Mouse (Mus musculus): ENCODE measurements around the gene Ttll9. TPM values are rescaled to one million over a fixed set of nuclear protein-coding genes. Genes with fewer than 3 reads are reported as not detected.

The Ttll9 gene
- polyA plus RNA-seq, 2 experiments from 2014 or later, result 1.2 to 1.3 TPM

GRCm38 (mm10) chr2:153052700-153053351 is 90.5 kb downstream of the Ttll9 start:
- no peak for ATAC-seq

- no peak for ATAC-seq
Measured at GRCm38 (mm10) chr2:153053896-153054295, 91.6 kb downstream of the Ttll9 start.

GRCm38 (mm10) chr2:153055270-153055920 is 93.1 kb downstream of the Ttll9 start:
- ATAC-seq, result no peak

Other genes starting within 250 kb of the Ttll9 start
- gene Id1, start 226.2 kb upstream of the Ttll9 start, polyA plus RNA-seq (2017; shearing (Covaris generic)), result under 1 TPM; 0.56 to 0.97 TPM
- gene Cox4i2, start 208.3 kb upstream of the Ttll9 start, polyA plus RNA-seq (2017; shearing (Covaris generic)), result not detected
- 10 to 100 TPM; 52.4 to 59.9 TPM for gene Bcl2l1, start 130.8 kb upstream of the Ttll9 start, polyA plus RNA-seq (2017; shearing (Covaris generic))
- gene Tpx2, start 114.5 kb upstream of the Ttll9 start, polyA plus RNA-seq (2017; shearing (Covaris generic)), result 10 to 100 TPM; 21.3 to 23.3 TPM
- not detected for gene Mylk2, start 51.1 kb upstream of the Ttll9 start, polyA plus RNA-seq (2017; shearing (Covaris generic))
- gene Foxs1, start 29.3 kb upstream of the Ttll9 start, polyA plus RNA-seq (2017; shearing (Covaris generic)), result not detected
- not detected for gene Dusp15, start 10.8 kb upstream of the Ttll9 start, polyA plus RNA-seq (2017; shearing (Covaris generic))
- 100 to 1,000 TPM; 159 to 185 TPM for gene Pdrg1, start 52.9 kb downstream of the Ttll9 start, polyA plus RNA-seq (2017; shearing (Covaris generic))
- gene Xkr7, start 69.4 kb downstream of the Ttll9 start, polyA plus RNA-seq (2017; shearing (Covaris generic)), result not detected
- not detected for gene Ccm2l, start 103.5 kb downstream of the Ttll9 start, polyA plus RNA-seq (2017; shearing (Covaris generic))
- gene Hck, start 146.0 kb downstream of the Ttll9 start, polyA plus RNA-seq (2017; shearing (Covaris generic)), result under 1 TPM in 1 of 2 experiments, not detected in 1; 0.97 TPM
- 10 to 100 TPM; 24.1 to 41.4 TPM for gene Tm9sf4, start 198.8 kb downstream of the Ttll9 start, polyA plus RNA-seq (2017; shearing (Covaris generic))

All from activated CD4-positive, CD25-positive, alpha-beta regulatory T cell, adult 4 months (primary cell).